Mouse (Mus musculus): ENCODE data around the gene Actr1a.

The Actr1a gene

GRCm38 (mm10) chr19:46395109-46396009 lies at the start of gene Actr1a:
TSS of gene Actr1a (minus strand) at chr19:46395748.
- DNase-seq (ENCODE audit: low spot score in 2 of 2) = peak; percentile 90 to 93

- peak in 1 of 2 experiments; percentile 55 for DNase-seq (ENCODE audit: low spot score in 2 of 2)
Measured at GRCm38 (mm10) chr19:46444209-46444608, 48.7 kb upstream of the Actr1a start.

- DNase-seq (ENCODE audit: low spot score in 2 of 2) = no peak
Measured at GRCm38 (mm10) chr19:46443509-46443908, 48.0 kb upstream of the Actr1a start.

- no peak for DNase-seq (ENCODE audit: low spot score in 2 of 2)
Measured at GRCm38 (mm10) chr19:46435492-46435891, 39.9 kb upstream of the Actr1a start.

GRCm38 (mm10) chr19:46434591-46434990 lies 39.0 kb upstream of the Actr1a start:
- DNase-seq (ENCODE audit: low spot score in 2 of 2) = no peak

GRCm38 (mm10) chr19:46434148-46434547 lies 38.6 kb upstream of the Actr1a start:
- DNase-seq (ENCODE audit: low spot score in 2 of 2) = no peak

- DNase-seq (ENCODE audit: low spot score in 2 of 2) = no peak
Measured at GRCm38 (mm10) chr19:46433712-46434111, 38.2 kb upstream of the Actr1a start.

GRCm38 (mm10) chr19:46429250-46429649 lies 33.7 kb upstream of the Actr1a start:
- no peak for DNase-seq (ENCODE audit: low spot score in 2 of 2)

GRCm38 (mm10) chr19:46426488-46426887 lies 30.9 kb upstream of the Actr1a start:
- DNase-seq (ENCODE audit: low spot score in 2 of 2) = no peak

GRCm38 (mm10) chr19:46425266-46425665 lies 29.7 kb upstream of the Actr1a start:
- no peak for DNase-seq (ENCODE audit: low spot score in 2 of 2)

- DNase-seq (ENCODE audit: low spot score in 2 of 2) = no peak
Measured at GRCm38 (mm10) chr19:46422384-46423338, 27.1 kb upstream of the Actr1a start.

GRCm38 (mm10) chr19:46420410-46420809 lies 24.9 kb upstream of the Actr1a start:
- DNase-seq (ENCODE audit: low spot score in 2 of 2) = no peak

GRCm38 (mm10) chr19:46418051-46418450 lies 22.5 kb upstream of the Actr1a start:
- DNase-seq (ENCODE audit: low spot score in 2 of 2) = no peak

GRCm38 (mm10) chr19:46416276-46416675 lies 20.7 kb upstream of the Actr1a start:
- DNase-seq (ENCODE audit: low spot score in 2 of 2) = no peak

- DNase-seq (ENCODE audit: low spot score in 2 of 2) = no peak
Measured at GRCm38 (mm10) chr19:46414486-46414885, 18.9 kb upstream of the Actr1a start.

- no peak for DNase-seq (ENCODE audit: low spot score in 2 of 2)
Measured at GRCm38 (mm10) chr19:46413969-46414368, 18.4 kb upstream of the Actr1a start.

GRCm38 (mm10) chr19:46412056-46412805 lies 16.7 kb upstream of the Actr1a start:
- no peak for DNase-seq (ENCODE audit: low spot score in 2 of 2)

- DNase-seq (ENCODE audit: low spot score in 2 of 2) = no peak
Measured at GRCm38 (mm10) chr19:46409506-46409905, 14.0 kb upstream of the Actr1a start.

- no peak for DNase-seq (ENCODE audit: low spot score in 2 of 2)
Measured at GRCm38 (mm10) chr19:46406592-46407386, 11.2 kb upstream of the Actr1a start.

- no peak for DNase-seq (ENCODE audit: low spot score in 2 of 2)
Measured at GRCm38 (mm10) chr19:46404030-46404429, 8.5 kb upstream of the Actr1a start.

GRCm38 (mm10) chr19:46400558-46400957 lies 5.0 kb upstream of the Actr1a start:
- DNase-seq (ENCODE audit: low spot score in 2 of 2) = no peak

All from urinary bladder, adult 18-20 months (tissue).